Mouse (Mus musculus) limb, embryonic 11.5 days (tissue): ENCODE measurements at regions not wholly inside any gene's neighbourhood (a gene's known extent, or its start where the extent isn't known, plus 50 kb on each side); places are given as distances from the start of the nearest gene placed in this dataset.

Source experiments
- ATAC-seq: fragments of 200-750 bp; cut with Nextera tagmentation; 2 replicates; pipeline ENCODE4 v1.8.0; 2017; ENCODE audit warnings: low read depth; ENCODE audit not compliant: insufficient number of reproducible peaks, low FRiP score, low TSS enrichment
- DNase-seq: peaks from one replicate; pipeline ENCODE4 v3.0.0-alpha.2; 2015; ENCODE audit warnings: low spot score
- H3K27ac ChIP-seq: fragments of 300-500 bp; sonication (generic); replicated peaks from 2 replicates; pipeline ENCODE4 v1.5.1; 2014; ENCODE audit warnings: low read depth, mild to moderate bottlenecking, low read length
- H3K27me3 ChIP-seq: fragments of 300-500 bp; sonication (generic); 2 replicates; pipeline ENCODE4 v1.6.1; 2014; ENCODE audit warnings: mild to moderate bottlenecking, low read length, mixed read lengths; ENCODE audit not compliant: control insufficient read depth, insufficient read depth
- H3K36me3 ChIP-seq: fragments of 300-500 bp; sonication (generic); 2 replicates; pipeline ENCODE4 v1.6.1; 2014; ENCODE audit warnings: mild to moderate bottlenecking, low read length, moderate library complexity, mixed read lengths; ENCODE audit not compliant: control insufficient read depth, insufficient read depth
- H3K4me1 ChIP-seq: fragments of 300-500 bp; sonication (generic); 2 replicates; pipeline ENCODE4 v1.6.1; 2014; ENCODE audit warnings: low read length, mixed read lengths; ENCODE audit not compliant: control insufficient read depth, insufficient read depth
- H3K4me2 ChIP-seq: fragments of 300-500 bp; sonication (generic); 2 replicates; pipeline ENCODE4 v1.6.1; 2014; ENCODE audit warnings: low read depth, mild to moderate bottlenecking, moderate library complexity; ENCODE audit not compliant: severe bottlenecking
- H3K4me3 ChIP-seq: fragments of 300-500 bp; sonication (generic); 2 replicates; pipeline ENCODE4 v1.5.1; 2014; ENCODE audit warnings: low read depth, low read length
- H3K9ac ChIP-seq: fragments of 300-500 bp; sonication (generic); 2 replicates; pipeline ENCODE4 v1.6.1; 2014; ENCODE audit warnings: mild to moderate bottlenecking, low read length
- H3K9me3 ChIP-seq: fragments of 300-500 bp; sonication (generic); 2 replicates; pipeline ENCODE4 v1.6.1; 2016; ENCODE audit warnings: low read length; ENCODE audit not compliant: control insufficient read depth
- WGBS: fragments of 180-500 bp; shearing (Covaris S2); extraction: QIAGEN DNeasy Blood & Tissue Kit; methylation state at CpG from one replicate; pipeline ENCODE4 v1.1.7; 2014; 5-methylcytosine and 5-hydroxymethylcytosine counted together

DNA sequence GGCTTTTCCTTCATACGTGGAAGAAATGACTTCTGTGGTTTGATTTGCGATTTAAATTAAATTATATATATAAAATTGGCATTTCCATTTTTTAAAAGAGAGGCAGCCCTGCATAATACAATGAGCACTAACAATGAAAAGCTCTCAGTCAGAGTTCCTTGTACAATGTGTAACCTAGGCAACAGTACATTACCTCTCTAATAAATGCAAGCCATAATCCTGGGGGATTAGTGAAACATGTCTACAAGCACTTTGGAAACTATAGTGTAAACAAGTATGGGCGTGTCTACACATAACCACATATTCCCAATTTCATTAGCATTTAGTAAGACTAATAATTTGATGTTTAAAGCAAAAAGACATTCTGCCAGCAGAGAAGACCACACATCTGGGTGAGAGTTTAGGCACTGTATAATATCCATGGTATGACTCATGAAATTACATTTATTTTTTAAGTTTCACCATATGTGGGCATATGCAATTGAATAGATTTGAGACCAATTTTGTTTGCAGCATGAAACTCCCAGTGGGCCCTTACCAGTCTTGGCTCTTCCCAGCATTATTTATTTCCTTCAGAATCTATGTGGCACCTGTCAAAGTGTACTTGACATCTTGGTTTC, 130.9 kb upstream of the Sstr4 start:
- H3K4me1 ChIP-seq = no peaks in the 10 kb centered on the region
- H3K36me3 ChIP-seq = no peaks in the 10 kb centered on the region
- H3K9me3 ChIP-seq = no peaks in the 10 kb centered on the region
- no peak overlapping the region for H3K4me2 ChIP-seq
- H3K27ac ChIP-seq = no peak overlapping the region
- H3K9ac ChIP-seq = no peak overlapping the region
- WGBS = 87% methylated on average over 3 of the region's 3 CpGs
- ATAC-seq (no peak), DNase-seq (no peak)
- no peak overlapping the region for H3K4me3 ChIP-seq
- H3K27me3 ChIP-seq = no peaks in the 10 kb centered on the region

DNA sequence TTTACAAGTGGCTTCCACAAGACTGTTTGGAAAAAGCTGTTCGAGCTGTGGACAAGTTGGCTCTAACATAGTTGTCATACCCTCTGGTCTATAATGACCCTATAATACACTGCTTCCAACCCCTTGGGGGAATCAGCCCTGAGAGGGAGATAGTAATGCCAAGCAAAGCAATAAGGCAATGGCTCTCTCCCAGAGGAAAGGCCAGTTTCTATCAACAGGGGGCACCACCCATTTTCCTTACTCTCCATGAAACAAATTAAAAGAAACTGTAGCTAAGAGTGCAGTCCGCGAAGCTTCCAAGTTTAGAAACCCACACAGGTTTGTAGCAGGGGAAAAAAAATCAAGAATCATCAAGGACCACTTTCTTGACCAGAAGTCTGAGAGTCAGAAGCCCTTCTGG, 115.9 kb upstream of the Sstr4 start:
- DNase-seq = no peak
- H3K9ac ChIP-seq = no peak overlapping the region
- no peak overlapping the region for H3K27ac ChIP-seq
- H3K4me2 ChIP-seq = no peak overlapping the region
- 93% methylated on average over 3 of the region's 3 CpGs for WGBS
- no peak for ATAC-seq
- no peak overlapping the region for H3K4me3 ChIP-seq
- H3K4me1 ChIP-seq = no peaks in the 10 kb centered on the region
- H3K9me3 ChIP-seq = no peaks in the 10 kb centered on the region
- no peaks in the 10 kb centered on the region for H3K36me3 ChIP-seq
- no peaks in the 10 kb centered on the region for H3K27me3 ChIP-seq

DNA sequence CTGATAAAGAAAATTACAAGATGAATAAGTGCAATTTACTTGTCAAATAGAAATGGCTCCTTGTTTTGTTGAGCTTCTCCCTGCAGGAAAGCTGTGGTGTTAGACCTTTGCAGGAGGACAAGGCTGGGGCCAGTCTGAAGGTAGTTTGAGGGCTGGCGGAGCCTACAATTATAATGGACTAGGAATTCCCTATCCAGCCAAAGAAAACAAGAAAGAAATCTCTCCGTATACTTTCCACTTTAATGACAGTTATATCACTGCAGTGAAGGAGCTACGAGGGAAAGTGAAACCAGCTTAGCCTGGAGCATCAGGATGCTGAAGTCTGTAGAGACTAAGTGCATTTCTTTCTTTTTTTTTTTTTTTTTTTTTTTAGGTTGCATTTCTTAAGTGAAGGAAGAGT, 104.8 kb upstream of the Sstr4 start:
- Histone ChIP-seq H3K9me3 (no peaks in the 10 kb centered on the region), H3K4me1 (no peaks in the 10 kb centered on the region), H3K36me3 (no peaks in the 10 kb centered on the region), H3K9ac (no peak overlapping the region), H3K27ac (no peak overlapping the region), H3K4me3 (no peak overlapping the region), H3K4me2 (no peak overlapping the region), H3K27me3 (no peaks in the 10 kb centered on the region)
- WGBS = 76% methylated on average over 3 of the region's 3 CpGs
- DNase-seq = no peak
- ATAC-seq = no peak

DNA sequence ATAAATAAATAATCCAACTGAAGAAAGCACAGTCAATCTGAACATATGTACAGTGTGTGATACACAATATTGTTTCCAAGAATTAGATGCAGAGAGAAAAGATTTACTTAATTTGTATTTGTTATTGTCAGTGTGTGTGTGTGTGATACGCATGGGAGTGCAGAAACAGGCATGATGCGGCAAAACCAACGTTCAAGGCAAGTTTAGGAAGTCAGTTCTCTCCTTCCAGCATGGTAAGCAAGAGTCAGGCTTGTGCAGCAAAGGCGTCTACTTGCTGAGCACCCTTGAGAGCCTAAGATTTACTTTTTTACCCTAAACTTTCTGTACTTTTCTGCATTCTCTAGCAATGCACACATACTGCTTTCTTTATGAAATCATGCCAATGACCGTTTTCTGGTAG, 102.7 kb upstream of the Sstr4 start:
- Histone ChIP-seq H3K4me1 (no peaks in the 10 kb centered on the region), H3K27me3 (no peaks in the 10 kb centered on the region), H3K4me3 (no peak overlapping the region), H3K9ac (no peak overlapping the region), H3K36me3 (no peaks in the 10 kb centered on the region), H3K4me2 (no peak overlapping the region), H3K9me3 (no peaks in the 10 kb centered on the region), H3K27ac (no peak overlapping the region)
- DNase-seq (no peak), ATAC-seq (no peak)
- WGBS = 86% methylated on average over 5 of the region's 5 CpGs

DNA sequence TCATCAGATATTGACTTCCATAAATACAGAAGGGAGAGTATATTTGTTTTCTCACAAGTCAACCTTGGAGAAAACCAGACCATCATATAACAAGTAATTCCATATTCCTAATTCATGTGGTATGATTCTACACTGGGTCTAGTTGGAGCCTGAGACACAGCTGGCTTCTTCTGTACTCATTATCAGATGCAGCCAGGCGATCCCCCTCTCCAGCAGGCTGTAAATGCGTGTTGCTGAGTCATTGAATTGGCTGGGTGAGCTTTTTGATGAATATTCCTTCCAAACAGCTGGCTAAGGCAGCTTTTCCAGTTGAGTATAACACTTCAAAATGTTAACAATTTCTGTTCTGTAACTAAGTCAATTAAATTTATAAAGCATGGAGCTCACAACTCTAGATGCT, 102.2 kb upstream of the Sstr4 start:
- DNase-seq = no peak
- Histone ChIP-seq H3K27me3 (no peaks in the 10 kb centered on the region), H3K9me3 (no peaks in the 10 kb centered on the region), H3K4me2 (no peak overlapping the region), H3K4me3 (no peak overlapping the region), H3K4me1 (no peaks in the 10 kb centered on the region), H3K36me3 (no peaks in the 10 kb centered on the region), H3K27ac (no peak overlapping the region), H3K9ac (no peak overlapping the region)
- no peak for ATAC-seq
- 54% methylated on average over 2 of the region's 2 CpGs for WGBS

DNA sequence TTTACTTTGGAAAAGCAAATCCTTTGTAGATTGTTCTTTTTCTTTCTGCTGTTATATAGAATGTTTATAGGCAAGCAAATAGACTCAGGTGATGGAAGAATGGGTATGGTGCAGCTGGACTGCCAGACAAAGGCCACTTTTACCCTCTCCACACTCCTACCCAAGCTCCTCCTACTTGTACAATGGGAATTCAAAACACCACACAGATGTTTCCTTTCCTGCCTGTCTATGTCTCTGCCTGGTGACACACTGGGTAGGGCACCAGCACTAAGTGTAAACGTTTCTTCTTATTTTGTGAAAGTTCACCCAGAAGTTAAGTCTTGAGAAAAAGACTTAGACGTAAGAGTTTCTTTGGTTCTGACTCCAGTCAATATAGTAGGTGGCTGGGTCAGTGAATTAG, 94.3 kb upstream of the Sstr4 start:
- no peak for ATAC-seq

DNA sequence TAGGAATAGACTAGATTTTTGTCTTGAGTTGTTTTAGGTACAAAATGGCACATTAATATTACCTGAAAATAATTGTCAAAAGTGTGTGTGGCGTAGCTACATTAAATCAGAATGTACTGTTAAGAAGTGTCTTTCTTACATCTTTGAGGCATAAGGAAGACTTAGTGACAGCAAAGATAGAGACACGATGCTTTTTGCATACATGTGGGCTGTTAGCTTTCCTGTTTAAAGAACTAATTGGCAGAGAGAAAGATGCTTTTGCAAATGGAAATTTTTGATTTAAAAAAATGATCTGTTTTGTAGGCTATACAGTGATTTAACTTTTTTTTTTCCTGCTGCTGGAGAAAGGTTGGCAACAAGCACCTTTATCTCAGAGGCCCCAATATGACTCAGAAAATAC, 82.9 kb upstream of the Sstr4 start:
- no peaks in the 10 kb centered on the region for H3K4me1 ChIP-seq
- H3K27me3 ChIP-seq = no peaks in the 10 kb centered on the region
- no peak overlapping the region for H3K4me3 ChIP-seq
- no peaks in the 10 kb centered on the region for H3K9me3 ChIP-seq
- DNase-seq (no peak), ATAC-seq (no peak)
- no peak overlapping the region for H3K4me2 ChIP-seq
- no peak overlapping the region for H3K27ac ChIP-seq
- no peaks in the 10 kb centered on the region for H3K36me3 ChIP-seq
- no peak overlapping the region for H3K9ac ChIP-seq
- 92% methylated on average over 2 of the region's 2 CpGs for WGBS

More for the DNA sequence above, 94.3 kb upstream of the Sstr4 start:
- Histone ChIP-seq H3K4me2 (no peak overlapping the region), H3K36me3 (no peaks in the 10 kb centered on the region), H3K9me3 (no peaks in the 10 kb centered on the region), H3K4me3 (no peak overlapping the region), H3K27me3 (no peaks in the 10 kb centered on the region), H3K27ac (no peak overlapping the region), H3K4me1 (no peaks in the 10 kb centered on the region), H3K9ac (no peak overlapping the region)
- no peak for DNase-seq
- 83% methylated on average over 2 of the region's 2 CpGs for WGBS

DNA sequence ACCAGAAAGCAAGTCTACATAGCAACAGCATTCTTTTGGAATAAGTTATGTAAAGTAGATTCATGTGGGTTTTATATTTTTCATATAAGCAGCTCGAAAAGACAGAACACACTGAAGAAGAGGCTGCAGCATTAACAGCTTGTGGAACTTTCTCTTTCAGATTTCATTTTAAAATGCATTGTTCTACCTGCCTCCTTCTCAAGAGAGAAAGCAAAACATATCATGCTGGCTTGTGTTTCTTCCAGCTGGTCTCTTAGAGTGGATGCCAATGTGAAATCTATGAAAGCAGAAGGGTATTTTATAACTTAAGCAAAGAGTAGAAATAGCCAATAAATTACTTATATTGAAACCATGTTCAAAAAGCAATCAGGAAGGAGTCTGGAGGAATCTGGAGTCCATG, 74.2 kb upstream of the Sstr4 start:
- no peak for DNase-seq

DNA sequence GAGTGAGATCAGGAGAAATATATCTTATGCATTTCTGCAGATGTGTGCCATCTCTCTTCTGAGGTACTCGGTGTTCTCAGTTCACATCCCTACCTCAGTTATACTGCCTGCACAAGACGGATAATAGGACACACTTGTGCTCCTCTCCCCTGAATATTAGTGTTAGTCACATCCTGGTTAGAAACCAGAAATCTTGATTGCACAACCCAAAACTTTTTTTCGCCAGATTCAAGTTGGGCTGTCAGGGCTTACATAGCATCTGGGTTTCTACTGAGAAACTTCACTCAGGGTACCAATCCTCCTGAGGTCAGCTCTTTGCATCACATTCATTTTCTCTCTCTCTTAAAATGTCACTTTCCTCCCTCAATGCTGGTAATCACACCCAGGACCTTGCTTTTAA, 69.8 kb upstream of the Sstr4 start:
- Histone ChIP-seq H3K4me2 (no peak overlapping the region), H3K4me1 (no peaks in the 10 kb centered on the region), H3K36me3 (no peaks in the 10 kb centered on the region), H3K4me3 (no peak overlapping the region), H3K27ac (no peak overlapping the region), H3K27me3 (no peaks in the 10 kb centered on the region), H3K9ac (no peak overlapping the region), H3K9me3 (no peaks in the 10 kb centered on the region)
- no peak for ATAC-seq
- 75% methylated on average over 3 of the region's 3 CpGs for WGBS
- no peak for DNase-seq

More for the DNA sequence above, 74.2 kb upstream of the Sstr4 start:
- Histone ChIP-seq H3K36me3 (no peaks in the 10 kb centered on the region), H3K9ac (no peak overlapping the region), H3K27ac (no peak overlapping the region), H3K4me1 (no peaks in the 10 kb centered on the region), H3K4me2 (no peak overlapping the region), H3K27me3 (no peaks in the 10 kb centered on the region), H3K9me3 (no peaks in the 10 kb centered on the region), H3K4me3 (no peak overlapping the region)
- no peak for ATAC-seq
- 86% methylated on average over 1 of the region's 1 CpGs for WGBS
